Mouse (Mus musculus) liver, adult 10 weeks (tissue): ENCODE results near the gene Smad6. TPM values are rescaled to one million over a fixed set of nuclear protein-coding genes. Genes with fewer than 3 reads are reported as not detected.

Experiments
- polyA plus RNA-seq: library from polyadenylated mRNA; stranded (reverse); fragments of 350-450 nt; fragmentation: Illumina TruSeq; extraction: RNeasy Lipid Tissue Mini Kit (QIAGEN cat#74804); gene quantifications from one replicate; pipeline ENCODE4 v1.2.3, GENCODE M21; 2014; ENCODE audit warnings: low read depth, low replicate concordance

Gene Smad6
- polyA plus RNA-seq, result 1.5 TPM

GRCm38 (mm10) chr9:64021853-64022561 lies at the start of gene Smad6:
Gene Smad6, minus strand, starts transcription at chr9:64022059.

Other genes with a start within 250 kb of the Smad6 start
- not detected for gene Lctl, start 95.1 kb upstream of the Smad6 start, polyA plus RNA-seq
- gene Zwilch, start 151.0 kb upstream of the Smad6 start, polyA plus RNA-seq, result 1.4 TPM
- gene Rpl4, start 151.3 kb upstream of the Smad6 start, polyA plus RNA-seq, result 302 TPM
- gene Snapc5, start 157.2 kb upstream of the Smad6 start, polyA plus RNA-seq, result 32.5 TPM
- gene Uchl4, start 213.1 kb upstream of the Smad6 start, polyA plus RNA-seq, result not detected
- 32.2 TPM for gene Map2k1, start 231.6 kb upstream of the Smad6 start, polyA plus RNA-seq